Mouse (Mus musculus): Measurements from ENCODE around the gene Fam114a1. TPM values are rescaled to one million over a fixed set of nuclear protein-coding genes. Genes with fewer than 3 reads are reported as not detected.

Gene Fam114a1
- polyA plus RNA-seq, 1 experiment from 2014 or later = 50.2 TPM

- H3K9me3 ChIP-seq (ENCODE audit: control insufficient read depth, low read depth, low read length) = no peaks in the 10 kb centered on the region
- H3K27me3 ChIP-seq (ENCODE audit: control insufficient read depth, insufficient read depth, low read length) = no peaks in the 10 kb centered on the region
- peak overlapping the region; percentile 21 for H3K27ac ChIP-seq (ENCODE audit: low read length)
- no peak overlapping the region for H3K9ac ChIP-seq (replicated peaks; ENCODE audit: low read depth, low read length)
- no peaks in the 10 kb centered on the region for H3K4me1 ChIP-seq (ENCODE audit: control insufficient read depth, insufficient read depth, low read length)
- 65% methylated on average over 11 of the region's 11 CpGs for WGBS
- H3K36me3 ChIP-seq (ENCODE audit: control insufficient read depth, insufficient read depth, low read length) = no peaks in the 10 kb centered on the region; the same call in 1 of the 2 replicates
- no peak overlapping the region for H3K4me2 ChIP-seq (replicated peaks; ENCODE audit: low read depth, low read length)
- ATAC-seq (ENCODE audit: insufficient number of reproducible peaks, insufficient read depth, low FRiP score, low read depth) = no peak
- H3K4me3 ChIP-seq (ENCODE audit: low read depth, low read length) = no peak overlapping the region
Measured at GRCm38 (mm10) chr5:65038811-65039571, 69.1 kb downstream of the Fam114a1 start.

- 70% methylated on average over 5 of the region's 5 CpGs for WGBS
- no peak for ATAC-seq (ENCODE audit: insufficient number of reproducible peaks, insufficient read depth, low FRiP score, low read depth)
- H3K36me3 ChIP-seq (ENCODE audit: control insufficient read depth, insufficient read depth, low read length) = no peaks in the 10 kb centered on the region; the same call in 1 of the 2 replicates
- no peak overlapping the region for H3K27ac ChIP-seq (ENCODE audit: low read length)
- no peaks in the 10 kb centered on the region for H3K9me3 ChIP-seq (ENCODE audit: control insufficient read depth, low read depth, low read length)
- H3K4me1 ChIP-seq (ENCODE audit: control insufficient read depth, insufficient read depth, low read length) = no peaks in the 10 kb centered on the region
- H3K4me3 ChIP-seq (ENCODE audit: low read depth, low read length) = no peak overlapping the region
- H3K27me3 ChIP-seq (ENCODE audit: control insufficient read depth, insufficient read depth, low read length) = no peaks in the 10 kb centered on the region
- no peak overlapping the region for H3K9ac ChIP-seq (replicated peaks; ENCODE audit: low read depth, low read length)
- H3K4me2 ChIP-seq (replicated peaks; ENCODE audit: low read depth, low read length) = no peak overlapping the region
Measured at GRCm38 (mm10) chr5:65040463-65040862, 70.6 kb downstream of the Fam114a1 start.

GRCm38 (mm10) chr5:65043407-65043895, 73.6 kb downstream of the Fam114a1 start:
- H3K4me3 ChIP-seq (ENCODE audit: low read depth, low read length) = no peak overlapping the region
- H3K27ac ChIP-seq (ENCODE audit: low read length) = no peak overlapping the region
- H3K36me3 ChIP-seq (ENCODE audit: control insufficient read depth, insufficient read depth, low read length) = no peaks in the 10 kb centered on the region; the same call in 1 of the 2 replicates
- H3K4me1 ChIP-seq (ENCODE audit: control insufficient read depth, insufficient read depth, low read length) = no peaks in the 10 kb centered on the region
- no peaks in the 10 kb centered on the region for H3K9me3 ChIP-seq (ENCODE audit: control insufficient read depth, low read depth, low read length)
- no peak overlapping the region for H3K4me2 ChIP-seq (replicated peaks; ENCODE audit: low read depth, low read length)
- ATAC-seq (ENCODE audit: insufficient number of reproducible peaks, insufficient read depth, low FRiP score, low read depth) = no peak
- H3K9ac ChIP-seq (replicated peaks; ENCODE audit: low read depth, low read length) = no peak overlapping the region
- WGBS = 72% methylated on average over 11 of the region's 11 CpGs
- H3K27me3 ChIP-seq (ENCODE audit: control insufficient read depth, insufficient read depth, low read length) = no peaks in the 10 kb centered on the region

- Histone ChIP-seq H3K9ac (replicated peaks; ENCODE audit: low read depth, low read length) (no peak overlapping the region), H3K4me3 (ENCODE audit: low read depth, low read length) (no peak overlapping the region), H3K27me3 (ENCODE audit: control insufficient read depth, insufficient read depth, low read length) (no peaks in the 10 kb centered on the region), H3K4me2 (replicated peaks; ENCODE audit: low read depth, low read length) (no peak overlapping the region), H3K4me1 (ENCODE audit: control insufficient read depth, insufficient read depth, low read length) (no peaks in the 10 kb centered on the region), H3K36me3 (ENCODE audit: control insufficient read depth, insufficient read depth, low read length) (no peaks in the 10 kb centered on the region), H3K9me3 (ENCODE audit: control insufficient read depth, low read depth, low read length) (no peaks in the 10 kb centered on the region), H3K27ac (ENCODE audit: low read length) (no peak overlapping the region)
- ATAC-seq (ENCODE audit: insufficient number of reproducible peaks, insufficient read depth, low FRiP score, low read depth) = no peak
- 86% methylated on average over 6 of the region's 6 CpGs for WGBS
Measured at GRCm38 (mm10) chr5:65045642-65046370, 75.9 kb downstream of the Fam114a1 start.

GRCm38 (mm10) chr5:65046442-65047284, 76.8 kb downstream of the Fam114a1 start:
- WGBS = 63% methylated on average over 12 of the region's 12 CpGs
- no peak for ATAC-seq (ENCODE audit: insufficient number of reproducible peaks, insufficient read depth, low FRiP score, low read depth)
- Histone ChIP-seq H3K4me1 (ENCODE audit: control insufficient read depth, insufficient read depth, low read length) (no peaks in the 10 kb centered on the region), H3K9ac (replicated peaks; ENCODE audit: low read depth, low read length) (no peak overlapping the region), H3K4me2 (replicated peaks; ENCODE audit: low read depth, low read length) (no peak overlapping the region), H3K36me3 (ENCODE audit: control insufficient read depth, insufficient read depth, low read length) (no peaks in the 10 kb centered on the region), H3K27ac (ENCODE audit: low read length) (no peak overlapping the region), H3K4me3 (ENCODE audit: low read depth, low read length) (no peak overlapping the region), H3K9me3 (ENCODE audit: control insufficient read depth, low read depth, low read length) (no peaks in the 10 kb centered on the region), H3K27me3 (ENCODE audit: control insufficient read depth, insufficient read depth, low read length) (no peaks in the 10 kb centered on the region)

- whole genome bisulfite sequencing = 70% methylated on average over 12 of the region's 12 CpGs
Measured at GRCm38 (mm10) chr5:65047285-65047855, 77.5 kb downstream of the Fam114a1 start.

GRCm38 (mm10) chr5:65049880-65050279, 80.0 kb downstream of the Fam114a1 start:
- H3K4me1 ChIP-seq (ENCODE audit: control insufficient read depth, insufficient read depth, low read length) = no peaks in the 10 kb centered on the region
- no peak overlapping the region for H3K27ac ChIP-seq (ENCODE audit: low read length)
- H3K4me2 ChIP-seq (replicated peaks; ENCODE audit: low read depth, low read length) = no peak overlapping the region
- no peak overlapping the region for H3K9ac ChIP-seq (replicated peaks; ENCODE audit: low read depth, low read length)
- no peaks in the 10 kb centered on the region for H3K27me3 ChIP-seq (ENCODE audit: control insufficient read depth, insufficient read depth, low read length)
- H3K9me3 ChIP-seq (ENCODE audit: control insufficient read depth, low read depth, low read length) = no peaks in the 10 kb centered on the region
- no peak for ATAC-seq (ENCODE audit: insufficient number of reproducible peaks, insufficient read depth, low FRiP score, low read depth)
- no peak overlapping the region for H3K4me3 ChIP-seq (ENCODE audit: low read depth, low read length)
- 78% methylated on average over 5 of the region's 5 CpGs for WGBS
- H3K36me3 ChIP-seq (ENCODE audit: control insufficient read depth, insufficient read depth, low read length) = no peaks in the 10 kb centered on the region

More at GRCm38 (mm10) chr5:65047285-65047855, 77.5 kb downstream of the Fam114a1 start:
- Histone ChIP-seq H3K4me1 (ENCODE audit: control insufficient read depth, insufficient read depth, low read length) (no peaks in the 10 kb centered on the region), H3K36me3 (ENCODE audit: control insufficient read depth, insufficient read depth, low read length) (no peaks in the 10 kb centered on the region), H3K27me3 (ENCODE audit: control insufficient read depth, insufficient read depth, low read length) (no peaks in the 10 kb centered on the region), H3K4me2 (replicated peaks; ENCODE audit: low read depth, low read length) (no peak overlapping the region), H3K27ac (ENCODE audit: low read length) (no peak overlapping the region), H3K9ac (replicated peaks; ENCODE audit: low read depth, low read length) (no peak overlapping the region), H3K4me3 (ENCODE audit: low read depth, low read length) (no peak overlapping the region), H3K9me3 (ENCODE audit: control insufficient read depth, low read depth, low read length) (no peaks in the 10 kb centered on the region)
- no peak for ATAC-seq (ENCODE audit: insufficient number of reproducible peaks, insufficient read depth, low FRiP score, low read depth)

GRCm38 (mm10) chr5:65051513-65051912, 81.6 kb downstream of the Fam114a1 start:
- H3K4me3 ChIP-seq (ENCODE audit: low read depth, low read length) = no peak overlapping the region
- H3K27me3 ChIP-seq (ENCODE audit: control insufficient read depth, insufficient read depth, low read length) = no peaks in the 10 kb centered on the region
- H3K4me2 ChIP-seq (replicated peaks; ENCODE audit: low read depth, low read length) = no peak overlapping the region
- H3K9ac ChIP-seq (replicated peaks; ENCODE audit: low read depth, low read length) = no peak overlapping the region
- H3K27ac ChIP-seq (ENCODE audit: low read length) = no peak overlapping the region
- no peaks in the 10 kb centered on the region for H3K4me1 ChIP-seq (ENCODE audit: control insufficient read depth, insufficient read depth, low read length)
- no peaks in the 10 kb centered on the region for H3K9me3 ChIP-seq (ENCODE audit: control insufficient read depth, low read depth, low read length)
- H3K36me3 ChIP-seq (ENCODE audit: control insufficient read depth, insufficient read depth, low read length) = no peaks in the 10 kb centered on the region
- no peak for ATAC-seq (ENCODE audit: insufficient number of reproducible peaks, insufficient read depth, low FRiP score, low read depth)
- 72% methylated on average over 3 of the region's 3 CpGs for WGBS

Measured in stomach, embryonic 14.5 days (tissue).